Mouse (Mus musculus): ENCODE measurements around the gene Zfp184.
"Not testable (repeated sequence)": the region's sequence is repeated elsewhere in the genome, so short reads cannot be mapped to it uniquely, and the experiment has no call there.

DNA sequence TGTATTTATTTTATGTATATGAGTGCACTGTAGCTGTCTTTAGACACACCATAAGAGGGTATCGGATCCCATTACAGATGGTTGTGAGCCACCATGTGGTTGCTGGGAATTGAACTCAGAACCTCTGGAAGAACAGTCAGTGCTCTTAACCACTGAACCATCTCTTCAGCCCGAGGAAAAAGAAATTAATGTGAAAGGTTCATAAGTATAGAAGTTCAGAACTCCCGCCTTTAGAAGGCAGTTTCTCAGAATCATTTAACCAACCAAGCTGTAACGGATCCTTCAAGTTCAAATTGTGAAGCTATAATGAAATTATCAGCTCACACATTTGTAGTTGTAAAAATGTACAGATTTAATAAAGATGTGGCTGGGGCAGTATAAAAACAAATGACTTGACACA is 40.8 kb upstream of the Zfp184 start:
- TF ChIP-seq POLR2A (IDR thresholded peaks at IDR 0.05; ENCODE audit: low read depth, low read length); CTCF (conservative IDR thresholded peaks at IDR 0.05; ENCODE audit: insufficient read depth, insufficient read length, low read depth, low read length): not testable (repeated sequence)
